Mouse (Mus musculus): ENCODE data around the gene Synj2.

DNA sequence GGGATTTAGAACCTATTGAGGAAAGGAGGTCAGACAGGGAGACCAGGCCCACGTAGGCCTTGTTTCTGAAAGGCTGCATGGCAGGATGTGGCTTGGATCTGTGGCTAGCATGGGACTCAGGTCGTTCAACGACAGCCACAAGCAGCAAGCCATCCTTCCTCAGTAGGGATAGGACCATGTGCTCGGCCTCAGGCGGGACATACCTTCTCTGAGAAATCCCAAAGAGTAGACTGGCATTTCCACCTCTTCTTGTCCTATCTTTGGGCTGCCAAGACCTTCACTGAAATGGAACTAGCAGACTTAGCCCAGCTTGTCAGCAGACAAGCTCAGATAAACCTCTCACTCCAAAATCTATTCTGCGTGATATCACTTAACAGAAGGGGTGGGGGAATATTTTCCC, 62.6 kb downstream of the Synj2 start:
- TF ChIP-seq CTCF (IDR thresholded peaks at IDR 0.05; ENCODE audit: low read depth) (no peak), EP300 (IDR thresholded peaks at IDR 0.05; ENCODE audit: low read depth) (no peak)
